Mouse (Mus musculus) liver, embryonic 13.5 days (tissue): ENCODE measurements around the gene Atp6v1a. TPM values are rescaled to one million over a fixed set of nuclear protein-coding genes. Genes with fewer than 3 reads are reported as not detected.
A peak's percentile ranks its signal among the peaks of the same experiment; 100 is the strongest.

Source experiments
- ATAC-seq: fragments of 200-750 bp; cut with Nextera tagmentation; 2 replicates; pipeline ENCODE4 v1.8.0; 2017; ENCODE audit warnings: low read depth, mild to moderate bottlenecking, moderate number of reproducible peaks, moderate library complexity
- DNase-seq: peaks from one replicate; pipeline ENCODE4 v3.0.0; 2022
- H3K27ac ChIP-seq: fragments of 300-500 bp; sonication (generic); 2 replicates; pipeline ENCODE4 v1.5.1; 2015; ENCODE audit warnings: moderate library complexity, mild to moderate bottlenecking, inconsistent platforms
- H3K27me3 ChIP-seq: fragments of 300-500 bp; sonication (generic); 2 replicates; pipeline ENCODE4 v1.6.1; 2015; ENCODE audit warnings: mild to moderate bottlenecking, inconsistent platforms
- H3K36me3 ChIP-seq: fragments of 300-500 bp; sonication (generic); 2 replicates; pipeline ENCODE4 v1.6.1; 2015; ENCODE audit warnings: mild to moderate bottlenecking, inconsistent platforms
- H3K4me1 ChIP-seq: fragments of 300-500 bp; sonication (generic); replicated peaks from 2 replicates; pipeline ENCODE4 v1.6.1; 2015; ENCODE audit warnings: inconsistent platforms
- H3K4me2 ChIP-seq: fragments of 300-500 bp; sonication (generic); 2 replicates; pipeline ENCODE4 v1.6.1; 2015; ENCODE audit warnings: inconsistent platforms, mild to moderate bottlenecking, moderate library complexity
- H3K4me3 ChIP-seq: fragments of 300-500 bp; sonication (generic); replicated peaks from 2 replicates; pipeline ENCODE4 v1.5.1; 2015; ENCODE audit warnings: mild to moderate bottlenecking, inconsistent platforms
- H3K9ac ChIP-seq: fragments of 300-500 bp; sonication (generic); 2 replicates; pipeline ENCODE4 v1.6.1; 2015; ENCODE audit warnings: mild to moderate bottlenecking, inconsistent platforms
- H3K9me3 ChIP-seq: fragments of 300-500 bp; sonication (generic); replicated peaks from 2 replicates; pipeline ENCODE4 v1.6.1; 2016; ENCODE audit warnings: inconsistent platforms
- WGBS: fragments of 180-500 bp; shearing (Covaris S2); methylation state at CpG from one replicate; pipeline ENCODE4 v1.1.7; 2015; ENCODE audit not compliant: insufficient replicate concordance; 5-methylcytosine and 5-hydroxymethylcytosine counted together
- polyA plus RNA-seq: library from polyadenylated mRNA; unstranded; fragments of >200 nt; fragmentation: Nextera tagmentation; extraction: Ambion mirVana; gene quantifications from 2 replicates; pipeline ENCODE4 v1.2.1, GENCODE M21; 2015

Atp6v1a gene
- polyA plus RNA-seq, 1 experiment from 2014 or later, result 24.1 TPM

GRCm38 (mm10) chr16:44172297-44173154, 33.0 kb upstream of the Atp6v1a start:
- peaks cover 43% of the 10 kb centered on the region for H3K4me1 ChIP-seq
- H3K9ac ChIP-seq, result peak overlapping the region; percentile 98
- ATAC-seq, result peak; percentile 98
- H3K9me3 ChIP-seq, result no peaks in the 10 kb centered on the region
- peak; percentile 99 for DNase-seq
- peak overlapping the region; percentile 93 for H3K27ac ChIP-seq
- no peaks in the 10 kb centered on the region for H3K27me3 ChIP-seq
- no peaks in the 10 kb centered on the region for H3K36me3 ChIP-seq
- WGBS, result under 1% methylated on average over 26 of the region's 26 CpGs
- H3K4me2 ChIP-seq, result peak overlapping the region; percentile 84
- peak overlapping the region; percentile 99 for H3K4me3 ChIP-seq

GRCm38 (mm10) chr16:44168990-44169389, 29.5 kb upstream of the Atp6v1a start:
- ATAC-seq, result no peak
- 75% methylated on average over 4 of the region's 4 CpGs for WGBS

GRCm38 (mm10) chr16:44165182-44165581, 25.7 kb upstream of the Atp6v1a start:
- DNase-seq, result no peak
- Histone ChIP-seq H3K27ac (no peak overlapping the region), H3K9me3 (no peaks in the 10 kb centered on the region), H3K4me2 (no peak overlapping the region), H3K9ac (no peak overlapping the region), H3K36me3 (peaks cover 2% of the 10 kb centered on the region), H3K4me3 (no peak overlapping the region), H3K27me3 (no peaks in the 10 kb centered on the region), H3K4me1 (0 out of 2 replicates have a peak, but pooled peaks cover 3% of the 10 kb centered on the region)
- ATAC-seq, result peak; percentile 51
- 51% methylated on average over 3 of the region's 3 CpGs for WGBS

More at GRCm38 (mm10) chr16:44168990-44169389, 29.5 kb upstream of the Atp6v1a start:
- Histone ChIP-seq H3K4me1 (peaks cover 11% of the 10 kb centered on the region), H3K36me3 (no peaks in the 10 kb centered on the region), H3K4me3 (no peak overlapping the region), H3K9me3 (no peaks in the 10 kb centered on the region), H3K27me3 (no peaks in the 10 kb centered on the region), H3K9ac (no peak overlapping the region), H3K4me2 (no peak overlapping the region), H3K27ac (no peak overlapping the region)
- no peak for DNase-seq

- Histone ChIP-seq H3K4me1 (peaks cover 6% of the 10 kb centered on the region; the same call in 1 of the 2 replicates), H3K4me2 (no peak overlapping the region), H3K9ac (no peak overlapping the region), H3K27ac (no peak overlapping the region), H3K9me3 (no peaks in the 10 kb centered on the region), H3K27me3 (no peaks in the 10 kb centered on the region), H3K36me3 (peaks cover 13% of the 10 kb centered on the region), H3K4me3 (no peak overlapping the region)
- ATAC-seq (no peak), DNase-seq (no peak)
- 77% methylated on average over 2 of the region's 2 CpGs for WGBS
Observed at GRCm38 (mm10) chr16:44163831-44164230, 24.3 kb upstream of the Atp6v1a start.

GRCm38 (mm10) chr16:44159325-44159724, 19.8 kb upstream of the Atp6v1a start:
- Histone ChIP-seq H3K9ac (no peak overlapping the region), H3K4me3 (no peak overlapping the region), H3K27me3 (no peaks in the 10 kb centered on the region), H3K9me3 (no peaks in the 10 kb centered on the region), H3K4me1 (peaks cover 13% of the 10 kb centered on the region), H3K36me3 (peaks cover 27% of the 10 kb centered on the region), H3K4me2 (no peak overlapping the region), H3K27ac (no peak overlapping the region)
- ATAC-seq, result no peak
- no peak for DNase-seq
- WGBS, result 42% methylated on average over 7 of the region's 7 CpGs

GRCm38 (mm10) chr16:44154497-44155057, 15.1 kb upstream of the Atp6v1a start:
- Histone ChIP-seq H3K4me2 (no peak overlapping the region), H3K9me3 (no peaks in the 10 kb centered on the region), H3K9ac (no peak overlapping the region), H3K4me1 (peaks cover 24% of the 10 kb centered on the region), H3K4me3 (no peak overlapping the region), H3K27ac (no peak overlapping the region), H3K27me3 (no peaks in the 10 kb centered on the region), H3K36me3 (peaks cover 21% of the 10 kb centered on the region)
- no peak for DNase-seq
- ATAC-seq, result no peak
- WGBS, result 49% methylated on average over 6 of the region's 6 CpGs

- Histone ChIP-seq H3K9me3 (no peaks in the 10 kb centered on the region), H3K27me3 (no peaks in the 10 kb centered on the region), H3K27ac (no peak overlapping the region), H3K4me2 (no peak overlapping the region), H3K4me1 (peaks cover 22% of the 10 kb centered on the region), H3K4me3 (no peak overlapping the region), H3K9ac (no peak overlapping the region), H3K36me3 (no peaks in the 10 kb centered on the region)
- DNase-seq (no peak), ATAC-seq (no peak)
- WGBS, result 85% methylated on average over 1 of the region's 1 CpGs
Observed at GRCm38 (mm10) chr16:44149002-44149767, 9.7 kb upstream of the Atp6v1a start.

GRCm38 (mm10) chr16:44141483-44141882, 2.0 kb upstream of the Atp6v1a start:
- peaks cover 42% of the 10 kb centered on the region for H3K4me1 ChIP-seq
- ATAC-seq, result no peak

GRCm38 (mm10) chr16:44140186-44140787, 782 bp upstream of the Atp6v1a start:
- Histone ChIP-seq H3K4me2 (peak overlapping the region; percentile 98), H3K4me3 (peak overlapping the region; percentile 97), H3K27me3 (no peaks in the 10 kb centered on the region), H3K9ac (peak overlapping the region; percentile 96), H3K36me3 (no peaks in the 10 kb centered on the region), H3K9me3 (no peaks in the 10 kb centered on the region), H3K27ac (peak overlapping the region; percentile 97), H3K4me1 (peaks cover 41% of the 10 kb centered on the region)
- ATAC-seq (peak; percentile 72), DNase-seq (peak; percentile 72)
- WGBS, result under 1% methylated on average over 44 of the region's 44 CpGs

More at GRCm38 (mm10) chr16:44141483-44141882, 2.0 kb upstream of the Atp6v1a start:
- H3K27me3 ChIP-seq, result no peaks in the 10 kb centered on the region
- H3K27ac ChIP-seq, result peak overlapping the region; percentile 51
- DNase-seq, result no peak
- peak overlapping the region; percentile 97 for H3K4me3 ChIP-seq
- H3K9ac ChIP-seq, result peak overlapping the region; percentile 96
- H3K9me3 ChIP-seq, result no peaks in the 10 kb centered on the region
- no peaks in the 10 kb centered on the region for H3K36me3 ChIP-seq
- peak overlapping the region; percentile 98 for H3K4me2 ChIP-seq
- 39% methylated on average over 6 of the region's 6 CpGs for WGBS

- peak overlapping the region; percentile 97 for H3K4me3 ChIP-seq
- H3K9me3 ChIP-seq, result no peaks in the 10 kb centered on the region
- H3K9ac ChIP-seq, result peak overlapping the region; percentile 96
- WGBS, result under 1% methylated on average over 25 of the region's 25 CpGs
- H3K27me3 ChIP-seq, result no peaks in the 10 kb centered on the region
- peak overlapping the region; percentile 98 for H3K4me2 ChIP-seq
- ATAC-seq (peak; percentile 83), DNase-seq (peak; percentile 83)
- H3K4me1 ChIP-seq, result peaks cover 44% of the 10 kb centered on the region
- H3K36me3 ChIP-seq, result no peaks in the 10 kb centered on the region
- peak overlapping the region; percentile 97 for H3K27ac ChIP-seq
Observed at GRCm38 (mm10) chr16:44138979-44139535, 448 bp downstream of the Atp6v1a start.
